Mouse (Mus musculus) lung, embryonic 14.5 days (tissue): Measurements from ENCODE around the gene Myrfl. TPM values are rescaled to one million over a fixed set of nuclear protein-coding genes. Genes with fewer than 3 reads are reported as not detected.

Experiments
- ATAC-seq: fragments of 200-750 bp; cut with Nextera tagmentation; 2 replicates; pipeline ENCODE4 v1.8.0; 2017; ENCODE audit warnings: mild to moderate bottlenecking, moderate TSS enrichment, moderate library complexity; ENCODE audit not compliant: insufficient read depth
- DNase-seq: peaks from one replicate; pipeline ENCODE4 v3.0.0-alpha.2; 2015
- H3K27ac ChIP-seq: fragments of 300-500 bp; sonication (generic); 2 replicates; pipeline ENCODE4 v1.5.1; 2014; ENCODE audit warnings: low read depth, mild to moderate bottlenecking, moderate library complexity
- H3K27me3 ChIP-seq: fragments of 300-500 bp; sonication (generic); 2 replicates; pipeline ENCODE4 v1.6.1; 2014; ENCODE audit warnings: low read length, control low read depth; ENCODE audit not compliant: insufficient read depth
- H3K36me3 ChIP-seq: fragments of 300-500 bp; sonication (generic); 2 replicates; pipeline ENCODE4 v1.6.1; 2014; ENCODE audit warnings: control low read depth; ENCODE audit not compliant: insufficient read depth
- H3K4me1 ChIP-seq: fragments of 300-500 bp; sonication (generic); 2 replicates; pipeline ENCODE4 v1.6.1; 2014; ENCODE audit warnings: antibody characterized with exemption, control low read depth; ENCODE audit not compliant: insufficient read depth
- H3K4me2 ChIP-seq: fragments of 300-500 bp; sonication (generic); 2 replicates; pipeline ENCODE4 v1.6.1; 2014; ENCODE audit warnings: mild to moderate bottlenecking
- H3K4me3 ChIP-seq: fragments of 300-500 bp; sonication (generic); 2 replicates; pipeline ENCODE4 v1.5.1; 2014; ENCODE audit warnings: low read depth, low read length
- H3K9ac ChIP-seq: fragments of 300-500 bp; sonication (generic); 2 replicates; pipeline ENCODE4 v1.6.1; 2014
- H3K9me3 ChIP-seq: fragments of 300-500 bp; sonication (generic); 2 replicates; pipeline ENCODE4 v1.6.1; 2016; ENCODE audit warnings: low read depth, low read length, control low read depth
- CTCF ChIP-seq: IDR thresholded peaks from 2 replicates; pipeline ENCODE4 v1.5.1; 2016; ENCODE audit warnings: antibody characterized with exemption, low read depth
- WGBS: fragments of 180-500 bp; shearing (Covaris S2); extraction: QIAGEN DNeasy Blood & Tissue Kit; methylation state at CpG from one replicate; pipeline ENCODE4 v1.1.7; 2014; 5-methylcytosine and 5-hydroxymethylcytosine counted together
- polyA plus RNA-seq: library from polyadenylated mRNA; unstranded; fragments of >200 nt; fragmentation: Nextera tagmentation; extraction: Ambion mirVana; gene quantifications from 2 replicates; pipeline ENCODE4 v1.2.1, GENCODE M21; 2014

Myrfl gene
- polyA plus RNA-seq, 1 experiment from 2014 or later = not detected

- Histone ChIP-seq H3K4me2 (no peak overlapping the region), H3K4me1 (no peaks in the 10 kb centered on the region), H3K36me3 (no peaks in the 10 kb centered on the region), H3K9ac (no peak overlapping the region), H3K4me3 (no peak overlapping the region), H3K27ac (no peak overlapping the region), H3K9me3 (no peaks in the 10 kb centered on the region), H3K27me3 (no peaks in the 10 kb centered on the region)
- DNase-seq (no peak), ATAC-seq (no peak)
- no peak for TF ChIP-seq CTCF
- 49% methylated on average over 15 of the region's 15 CpGs for WGBS
These were observed 81.2 kb downstream of the Myrfl start for GRCm38 (mm10) chr10:116815311-116816060.

- no peak overlapping the region for H3K4me2 ChIP-seq
- no peaks in the 10 kb centered on the region for H3K36me3 ChIP-seq
- H3K9ac ChIP-seq = no peak overlapping the region
- ATAC-seq = no peak
- 88% methylated on average over 9 of the region's 9 CpGs for WGBS
- no peak overlapping the region for H3K4me3 ChIP-seq
- H3K9me3 ChIP-seq = no peaks in the 10 kb centered on the region
- no peak for DNase-seq
- H3K27ac ChIP-seq = no peak overlapping the region
- H3K4me1 ChIP-seq = no peaks in the 10 kb centered on the region
- no peak for TF ChIP-seq CTCF
- H3K27me3 ChIP-seq = no peaks in the 10 kb centered on the region
These were observed 83.6 kb downstream of the Myrfl start for GRCm38 (mm10) chr10:116813150-116813549.

GRCm38 (mm10) chr10:116810738-116811137 is 86.0 kb downstream of the Myrfl start:
- no peak for TF ChIP-seq CTCF
- H3K9me3 ChIP-seq = no peaks in the 10 kb centered on the region
- H3K4me3 ChIP-seq = no peak overlapping the region
- H3K4me1 ChIP-seq = no peaks in the 10 kb centered on the region
- H3K36me3 ChIP-seq = no peaks in the 10 kb centered on the region
- WGBS = 84% methylated on average over 15 of the region's 15 CpGs
- no peak overlapping the region for H3K9ac ChIP-seq
- no peak overlapping the region for H3K4me2 ChIP-seq
- H3K27me3 ChIP-seq = no peaks in the 10 kb centered on the region
- DNase-seq (no peak), ATAC-seq (no peak)
- H3K27ac ChIP-seq = no peak overlapping the region

GRCm38 (mm10) chr10:116809383-116809782 is 87.3 kb downstream of the Myrfl start:
- DNase-seq (no peak), ATAC-seq (no peak)
- H3K4me1 ChIP-seq = no peaks in the 10 kb centered on the region
- H3K27me3 ChIP-seq = no peaks in the 10 kb centered on the region
- H3K9ac ChIP-seq = no peak overlapping the region
- H3K4me2 ChIP-seq = no peak overlapping the region
- H3K4me3 ChIP-seq = no peak overlapping the region
- no peak for TF ChIP-seq CTCF
- no peak overlapping the region for H3K27ac ChIP-seq
- 34% methylated on average over 9 of the region's 9 CpGs for WGBS
- no peaks in the 10 kb centered on the region for H3K9me3 ChIP-seq
- no peaks in the 10 kb centered on the region for H3K36me3 ChIP-seq

- Histone ChIP-seq H3K9me3 (no peaks in the 10 kb centered on the region), H3K4me3 (no peak overlapping the region), H3K4me2 (no peak overlapping the region), H3K9ac (no peak overlapping the region), H3K27me3 (no peaks in the 10 kb centered on the region), H3K27ac (no peak overlapping the region), H3K36me3 (no peaks in the 10 kb centered on the region), H3K4me1 (no peaks in the 10 kb centered on the region)
- no peak for TF ChIP-seq CTCF
- WGBS = 83% methylated on average over 10 of the region's 10 CpGs
- ATAC-seq = no peak
- no peak for DNase-seq
These were observed 88.0 kb downstream of the Myrfl start for GRCm38 (mm10) chr10:116808556-116809353.

- 51% methylated on average over 5 of the region's 5 CpGs for WGBS
- DNase-seq = no peak
- Histone ChIP-seq H3K27me3 (no peaks in the 10 kb centered on the region), H3K36me3 (no peaks in the 10 kb centered on the region), H3K9me3 (no peaks in the 10 kb centered on the region), H3K4me2 (no peak overlapping the region), H3K4me3 (no peak overlapping the region), H3K9ac (no peak overlapping the region), H3K4me1 (no peaks in the 10 kb centered on the region), H3K27ac (no peak overlapping the region)
- ATAC-seq = no peak
- no peak for TF ChIP-seq CTCF
These were observed 94.4 kb downstream of the Myrfl start for GRCm38 (mm10) chr10:116802178-116802794.

GRCm38 (mm10) chr10:116801281-116801680 is 95.4 kb downstream of the Myrfl start:
- no peaks in the 10 kb centered on the region for H3K27me3 ChIP-seq
- H3K9ac ChIP-seq = no peak overlapping the region
- H3K4me2 ChIP-seq = no peak overlapping the region
- no peak overlapping the region for H3K4me3 ChIP-seq
- no peaks in the 10 kb centered on the region for H3K36me3 ChIP-seq
- 52% methylated on average over 4 of the region's 4 CpGs for WGBS
- no peak for TF ChIP-seq CTCF
- DNase-seq (no peak), ATAC-seq (no peak)
- no peak overlapping the region for H3K27ac ChIP-seq
- no peaks in the 10 kb centered on the region for H3K4me1 ChIP-seq
- no peaks in the 10 kb centered on the region for H3K9me3 ChIP-seq
